Comparison of ENCODE assay signal across 16 mouse cellular contexts in the genomic region with DNA sequence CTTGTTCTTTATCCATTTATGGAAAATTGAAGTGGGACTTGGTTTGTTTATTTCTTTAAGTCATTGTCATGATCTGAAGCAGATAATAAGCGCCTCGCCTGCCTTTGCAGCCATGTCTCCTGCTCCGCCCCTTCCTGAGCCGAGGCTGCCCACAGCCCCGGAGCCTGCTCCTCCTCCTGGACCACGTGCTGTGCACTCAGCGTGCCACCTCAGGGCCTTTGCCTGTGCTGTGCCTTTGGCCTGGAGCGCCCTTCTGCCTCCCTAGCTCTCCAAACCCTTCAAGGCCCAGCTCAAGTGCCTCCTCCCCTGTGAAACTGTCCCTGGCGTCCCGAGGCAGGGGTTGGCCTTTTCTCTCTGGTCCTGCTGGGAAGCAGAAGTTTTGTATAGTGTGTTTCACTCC.
A peak's percentile ranks its signal among the peaks of the same experiment; 100 is the strongest.
DNase-seq lines count a peak whose midpoint lies in the region; ATAC-seq and TF ChIP-seq lines count a peak whose summit lies in the region.
"Had no signal": no experiment of that assay in that cellular context is flagged by ENCODE, and none has a peak within 500 bp of the region (broad histone marks: within the 10 kb centered on the region; RNA-seq: fewer than 3 reads in every experiment).

No protein-coding gene starts in this region.

- ATAC-seq in heart, embryonic 14.5 days (ENCODE audit: insufficient number of reproducible peaks, insufficient read depth, low FRiP score, low read depth) = no peak
- ATAC-seq in stomach, embryonic 15.5 days (ENCODE audit: insufficient read depth, low FRiP score, low read depth) = 0 out of 2 replicates have a peak, but pooled peaks have one; percentile 46
- no peak for ATAC-seq in stomach, postnatal 0 days (ENCODE audit: low FRiP score, low TSS enrichment)
- ATAC-seq in liver, embryonic 14.5 days (ENCODE audit: insufficient read depth) = peak; percentile 36; the same call in 1 of the 2 replicates
- ATAC-seq: forebrain, embryonic 14.5 days; midbrain, embryonic 13.5 days had no signal

- no peaks in the 10 kb centered on the region for H3K9me3 ChIP-seq in heart, embryonic 14.5 days (ENCODE audit: control insufficient read depth, low read length)
- no peaks in the 10 kb centered on the region for H3K9me3 ChIP-seq in stomach, embryonic 15.5 days
- H3K9me3 ChIP-seq in stomach, postnatal 0 days (ENCODE audit: control insufficient read depth, low read length) = no peaks in the 10 kb centered on the region
- no peaks in the 10 kb centered on the region for H3K9me3 ChIP-seq in liver, embryonic 14.5 days (ENCODE audit: control insufficient read depth, low read length)
- H3K9me3 ChIP-seq: hindbrain, embryonic 13.5 days; midbrain, embryonic 13.5 days had no signal

- H3K4me2 ChIP-seq in heart, embryonic 14.5 days (ENCODE audit: low read length) = no peak overlapping the region
- H3K4me2 ChIP-seq in stomach, embryonic 15.5 days = no peak overlapping the region
- H3K4me2 ChIP-seq in stomach, postnatal 0 days (replicated peaks; ENCODE audit: low read depth) = no peak overlapping the region
- H3K4me2 ChIP-seq in liver, embryonic 14.5 days (ENCODE audit: low read depth) = no peak overlapping the region
- H3K4me2 ChIP-seq: hindbrain, embryonic 13.5 days; midbrain, embryonic 13.5 days had no signal

- H3K79me2 ChIP-seq in heart, adult 2 months (replicated peaks; ENCODE audit: control insufficient read depth, insufficient read depth, low read length) = no peaks in the 10 kb centered on the region

- TF ChIP-seq POLR2A in heart, adult 2 months (IDR thresholded peaks at IDR 0.05; ENCODE audit: insufficient read depth, low read depth, low read length) = no peak

- TF ChIP-seq CTCF in heart, adult 2 months (IDR thresholded peaks at IDR 0.05) = no peak
- TF ChIP-seq CTCF in stomach, postnatal 0 days (IDR thresholded peaks at IDR 0.05; ENCODE audit: low read depth) = no peak
- no peak for TF ChIP-seq CTCF in liver, embryonic 14.5 days (IDR thresholded peaks at IDR 0.05; ENCODE audit: low read depth)

- WGBS in heart, embryonic 14.5 days = 83% methylated on average over 10 of the region's 10 CpGs
- 78% methylated on average over 10 of the region's 10 CpGs for WGBS in heart, adult 2 months
- 81% methylated on average over 10 of the region's 10 CpGs for WGBS in stomach, embryonic 15.5 days
- WGBS in stomach, postnatal 0 days = 86% methylated on average over 10 of the region's 10 CpGs
- 42% methylated on average over 10 of the region's 10 CpGs for WGBS in liver, embryonic 14.5 days (ENCODE audit: insufficient replicate concordance)

- no peak overlapping the region for H3K9ac ChIP-seq in heart, embryonic 14.5 days (ENCODE audit: low read length)
- H3K9ac ChIP-seq in heart, adult 2 months (ENCODE audit: low read depth, low read length) = no peak overlapping the region
- H3K9ac ChIP-seq in stomach, embryonic 15.5 days = no peak overlapping the region
- H3K9ac ChIP-seq in stomach, postnatal 0 days (ENCODE audit: low read length) = no peak overlapping the region
- H3K9ac ChIP-seq in liver, embryonic 14.5 days (replicated peaks) = no peak overlapping the region
- H3K9ac ChIP-seq: hindbrain, embryonic 13.5 days; midbrain, embryonic 13.5 days had no signal

- no peak overlapping the region for H3K4me3 ChIP-seq in heart, embryonic 14.5 days (ENCODE audit: control insufficient read depth in 1 of 2, insufficient read depth in 1 of 2, low read depth in 1 of 2, low read length in 2 of 2)
- H3K4me3 ChIP-seq in heart, adult 2 months = no peak overlapping the region
- no peak overlapping the region for H3K4me3 ChIP-seq in stomach, embryonic 15.5 days (replicated peaks)
- H3K4me3 ChIP-seq in stomach, postnatal 0 days (ENCODE audit: low read depth, low read length) = no peak overlapping the region
- H3K4me3 ChIP-seq in liver, embryonic 14.5 days (ENCODE audit: insufficient read depth in 1 of 2, low read depth in 2 of 2, low read length in 2 of 2) = no peak overlapping the region
- H3K4me3 ChIP-seq: hindbrain, embryonic 13.5 days; midbrain, embryonic 13.5 days; myocyte had no signal

- peaks cover 83% of the 10 kb centered on the region for H3K36me3 ChIP-seq in heart, embryonic 14.5 days (ENCODE audit: control insufficient read depth, insufficient read depth, low read length)
- no peaks in the 10 kb centered on the region for H3K36me3 ChIP-seq in heart, adult 2 months (ENCODE audit: control insufficient read depth, insufficient read depth, low read length)
- peaks cover 20% of the 10 kb centered on the region for H3K36me3 ChIP-seq in stomach, embryonic 15.5 days
- peaks cover 18% of the 10 kb centered on the region for H3K36me3 ChIP-seq in stomach, postnatal 0 days (ENCODE audit: control insufficient read depth, insufficient read depth, low read length)
- H3K36me3 ChIP-seq in liver, embryonic 14.5 days (replicated peaks; ENCODE audit: control insufficient read depth, insufficient read depth, low read depth) = peaks cover 40% of the 10 kb centered on the region

- no peak for TF ChIP-seq EP300 in heart, adult 2 months (IDR thresholded peaks at IDR 0.05; ENCODE audit: insufficient read depth, low read depth, low read length)
- TF ChIP-seq EP300 in stomach, postnatal 0 days (optimal IDR thresholded peaks at IDR 0.05) = no peak
- TF ChIP-seq EP300 in liver, embryonic 14.5 days (IDR thresholded peaks at IDR 0.05; ENCODE audit: low read depth) = no peak

- no peak for DNase-seq in heart, adult 2 months
- no peak for DNase-seq in stomach, postnatal 0 days (ENCODE audit: low spot score)
- no peak for DNase-seq in liver, embryonic 14.5 days (ENCODE audit: low read depth in 3 of 3, low spot score in 3 of 3)
- DNase-seq in layer of hippocampus, adult 18-20 months (ENCODE audit: low spot score in 2 of 2) = no peak
- DNase-seq in cerebellum, adult 18-20 months = no peak
- DNase-seq: cerebellum, adult 11 months; cerebellum, postnatal 25 days; gastrocnemius, postnatal 36 days; kidney, adult 9 months; thymus, adult 2 months had no signal

- intact Hi-C loops in heart, adult 2 months (cut with DNase I) = no loop called here

- H3K27ac ChIP-seq in heart, embryonic 14.5 days (replicated peaks in 1 of 2; ENCODE audit: control insufficient read depth in 1 of 2, insufficient read depth in 1 of 2, low read depth in 2 of 2, low read length in 2 of 2) = peak overlapping the region; percentile 14 to 33; a peak in 3 of 4 replicates
- H3K27ac ChIP-seq in heart, adult 2 months = no peak overlapping the region
- H3K27ac ChIP-seq in stomach, embryonic 15.5 days = no peak overlapping the region
- no peak overlapping the region for H3K27ac ChIP-seq in stomach, postnatal 0 days (replicated peaks)
- H3K27ac ChIP-seq in liver, embryonic 14.5 days = no peak overlapping the region
- H3K27ac ChIP-seq: midbrain, embryonic 13.5 days had no signal

- no peaks in the 10 kb centered on the region for H3K27me3 ChIP-seq in heart, embryonic 14.5 days (ENCODE audit: control insufficient read depth, insufficient read depth, low read length)
- H3K27me3 ChIP-seq in heart, adult 2 months (ENCODE audit: control insufficient read depth, insufficient read depth, low read length) = no peaks in the 10 kb centered on the region
- H3K27me3 ChIP-seq in stomach, embryonic 15.5 days (replicated peaks) = no peaks in the 10 kb centered on the region
- no peaks in the 10 kb centered on the region for H3K27me3 ChIP-seq in stomach, postnatal 0 days (ENCODE audit: control insufficient read depth, insufficient read depth, low read length)
- no peaks in the 10 kb centered on the region for H3K27me3 ChIP-seq in liver, embryonic 14.5 days (ENCODE audit: control insufficient read depth, insufficient read depth, low read length)
- H3K27me3 ChIP-seq: hindbrain, embryonic 13.5 days; midbrain, embryonic 13.5 days had no signal

- peaks cover 8 to 9% of the 10 kb centered on the region in 2 experiments; a peak in 3 of 4 replicates for H3K4me1 ChIP-seq in heart, embryonic 14.5 days (ENCODE audit: control insufficient read depth in 2 of 2, insufficient read depth in 2 of 2, low read length in 2 of 2)
- peaks cover 6% of the 10 kb centered on the region for H3K4me1 ChIP-seq in heart, adult 2 months (ENCODE audit: control insufficient read depth, insufficient read depth, low read length)
- H3K4me1 ChIP-seq in stomach, embryonic 15.5 days = 0 out of 2 replicates have a peak, but pooled peaks cover 4% of the 10 kb centered on the region
- H3K4me1 ChIP-seq in stomach, postnatal 0 days (replicated peaks; ENCODE audit: control insufficient read depth, insufficient read depth) = no peaks in the 10 kb centered on the region
- H3K4me1 ChIP-seq in liver, embryonic 14.5 days (replicated peaks; ENCODE audit: control insufficient read depth in 2 of 2, insufficient read depth in 2 of 2, low read length in 1 of 2) = no peaks in the 10 kb centered on the region

Comparison
In these comparisons a context has a peak if more than half of its experiments do, and no peak if none do; other contexts are left out.
1. ATAC-seq: peak in stomach, embryonic 15.5 days (single experiment) and liver, embryonic 14.5 days (single experiment); none in heart, embryonic 14.5 days (single experiment) and stomach, postnatal 0 days (single experiment).
2. H3K27ac ChIP-seq: peak in heart, embryonic 14.5 days (2 of 2); none in heart, adult 2 months (single experiment), stomach, embryonic 15.5 days (single experiment), stomach, postnatal 0 days (single experiment) and liver, embryonic 14.5 days (single experiment).